Mouse (Mus musculus) liver, embryonic 14.5 days (tissue): ENCODE data around the gene Iqch.

Source experiments
- CTCF ChIP-seq: IDR thresholded peaks from 2 replicates; pipeline ENCODE4 v1.5.1; 2016; ENCODE audit warnings: antibody characterized with exemption, low read depth, control low read depth
- EP300 ChIP-seq: IDR thresholded peaks from 2 replicates; pipeline ENCODE4 v1.6.1; 2016; ENCODE audit warnings: antibody characterized with exemption, low read depth

- no peak for TF ChIP-seq CTCF
- TF ChIP-seq EP300, result no peak
Measured at GRCm38 (mm10) chr9:63382761-63383160, 219.5 kb downstream of the Iqch start.
